Mouse (Mus musculus) left cerebral cortex, adult 18-20 months (tissue): ENCODE measurements around the gene Odf3l2. TPM values are rescaled to one million over a fixed set of nuclear protein-coding genes. Genes with fewer than 3 reads are reported as not detected.

ENCODE experiments used
- total RNA-seq, 2 experiments: library from RNA; stranded (reverse); gene quantifications; 2 replicates each; pipeline ENCODE4 v1.2.3; 2021

Gene Odf3l2
- total RNA-seq, 2 experiments from 2014 or later: 0.82 TPM; not detected in 1

Other genes with a start within 250 kb of the Odf3l2 start
- gene Vmn2r83, start 177.0 kb downstream of the Odf3l2 start, total RNA-seq: not detected
- gene Plpp2, start 111.9 kb downstream of the Odf3l2 start, total RNA-seq: 1 to 10 TPM; 3.5 to 4.3 TPM
- gene Mier2, start 90.5 kb downstream of the Odf3l2 start, total RNA-seq: 10 to 100 TPM; 51.4 to 51.9 TPM
- gene Theg, start 58.4 kb downstream of the Odf3l2 start, total RNA-seq: 1 to 10 TPM in 1 of 2 experiments, under 1 TPM in 1; 0.37 to 1.7 TPM
- 10 to 100 TPM; 16.7 to 18.6 TPM for gene C2cd4c, start 31.7 kb downstream of the Odf3l2 start, total RNA-seq
- 10 to 100 TPM; 44.3 to 50.1 TPM for gene Shc2, start 7.8 kb downstream of the Odf3l2 start, total RNA-seq
- gene Madcam1, start 18.8 kb upstream of the Odf3l2 start, total RNA-seq: not detected
- 10 to 100 TPM; 69.8 to 77.1 TPM for gene Tpgs1, start 23.6 kb upstream of the Odf3l2 start, total RNA-seq
- gene Cdc34, start 36.5 kb upstream of the Odf3l2 start, total RNA-seq: 10 to 100 TPM; 75.4 to 77.5 TPM
- gene Gzmm, start 43.3 kb upstream of the Odf3l2 start, total RNA-seq: 1 to 10 TPM; 2.7 to 3.2 TPM
- gene Bsg, start 58.8 kb upstream of the Odf3l2 start, total RNA-seq: 100 to 1,000 TPM; 566 to 614 TPM
- gene Hcn2, start 70.9 kb upstream of the Odf3l2 start, total RNA-seq: 100 to 1,000 TPM; 142 to 157 TPM
- gene Polrmt, start 100.8 kb upstream of the Odf3l2 start, total RNA-seq: 10 to 100 TPM; 50.6 to 55.3 TPM
- 1 to 10 TPM; 4.3 to 5.6 TPM for gene Fgf22, start 109.3 kb upstream of the Odf3l2 start, total RNA-seq
- gene Rnf126, start 121.2 kb upstream of the Odf3l2 start, total RNA-seq: 10 to 100 TPM; 86.7 to 98.4 TPM
- 1 to 10 TPM; 2.7 to 3.2 TPM for gene Fstl3, start 131.5 kb upstream of the Odf3l2 start, total RNA-seq
- gene Prss57, start 145.2 kb upstream of the Odf3l2 start, total RNA-seq: under 1 TPM; 0.63 to 0.72 TPM
- 100 to 1,000 TPM; 290 to 308 TPM for gene Palm, start 147.8 kb upstream of the Odf3l2 start, total RNA-seq
- gene Misp, start 175.3 kb upstream of the Odf3l2 start, total RNA-seq: under 1 TPM; 0.61 to 0.86 TPM
- gene Ptbp1, start 208.7 kb upstream of the Odf3l2 start, total RNA-seq: 10 to 100 TPM; 54.3 to 62.5 TPM
- gene Prtn3, start 228.7 kb upstream of the Odf3l2 start, total RNA-seq: 1 to 10 TPM; 2.2 to 2.3 TPM
- 10 to 100 TPM; 55.6 to 58.0 TPM for gene Plppr3, start 228.9 kb upstream of the Odf3l2 start, total RNA-seq
- not detected for gene Elane, start 240.5 kb upstream of the Odf3l2 start, total RNA-seq
- gene Cfd, start 245.1 kb upstream of the Odf3l2 start, total RNA-seq: not detected